Mouse (Mus musculus) hindbrain, embryonic 12.5 days (tissue): ENCODE data around the gene 9130230L23Rik. TPM values are rescaled to one million over a fixed set of nuclear protein-coding genes. Genes with fewer than 3 reads are reported as not detected.
"Not testable (repeated sequence)": the region's sequence is repeated elsewhere in the genome, so short reads cannot be mapped to it uniquely, and the experiment has no call there.

Experiments used
- ATAC-seq: fragments of 200-750 bp; cut with Nextera tagmentation; 2 replicates; pipeline ENCODE4 v1.8.0; 2017; ENCODE audit warnings: moderate TSS enrichment; ENCODE audit not compliant: low FRiP score
- H3K27ac ChIP-seq: fragments of 300-500 bp; sonication (generic); 2 replicates; pipeline ENCODE4 v1.5.1; 2016; ENCODE audit warnings: mild to moderate bottlenecking
- H3K27me3 ChIP-seq: fragments of 300-500 bp; sonication (generic); 2 replicates; pipeline ENCODE4 v1.6.1; 2016; ENCODE audit warnings: mild to moderate bottlenecking
- H3K36me3 ChIP-seq: fragments of 300-500 bp; sonication (generic); 2 replicates; pipeline ENCODE4 v1.6.1; 2016; ENCODE audit warnings: mild to moderate bottlenecking
- H3K4me1 ChIP-seq: fragments of 300-500 bp; sonication (generic); 2 replicates; pipeline ENCODE4 v1.6.1; 2016
- H3K4me2 ChIP-seq: fragments of 300-500 bp; sonication (generic); replicated peaks from 2 replicates; pipeline ENCODE4 v1.6.1; 2016; ENCODE audit warnings: mild to moderate bottlenecking
- H3K4me3 ChIP-seq: fragments of 300-500 bp; sonication (generic); 2 replicates; pipeline ENCODE4 v1.5.1; 2016; ENCODE audit warnings: mild to moderate bottlenecking
- H3K9ac ChIP-seq: fragments of 300-500 bp; sonication (generic); 2 replicates; pipeline ENCODE4 v1.6.1; 2016; ENCODE audit warnings: mild to moderate bottlenecking, moderate library complexity
- H3K9me3 ChIP-seq: fragments of 300-500 bp; sonication (generic); replicated peaks from 2 replicates; pipeline ENCODE4 v1.6.1; 2016; ENCODE audit warnings: mild to moderate bottlenecking
- WGBS: fragments of 180-500 bp; shearing (Covaris S2); methylation state at CpG from one replicate; pipeline ENCODE4 v1.1.7; 2016; 5-methylcytosine and 5-hydroxymethylcytosine counted together
- polyA plus RNA-seq: library from polyadenylated mRNA; unstranded; fragments of >200 nt; fragmentation: Nextera tagmentation; extraction: Ambion mirVana; gene quantifications from 2 replicates; pipeline ENCODE4 v1.2.1, GENCODE M21; 2016

9130230L23Rik gene
- polyA plus RNA-seq, 1 experiment from 2014 or later, result not detected

GRCm38 (mm10) chr5:66000074-66000473 is 4.0 kb downstream of the 9130230L23Rik start:
- no peak overlapping the region for H3K4me2 ChIP-seq
- H3K27ac ChIP-seq, result no peak overlapping the region
- H3K27me3 ChIP-seq, result no peaks in the 10 kb centered on the region
- no peak for ATAC-seq
- WGBS, result 75% methylated on average over 7 of the region's 7 CpGs
- H3K4me1 ChIP-seq, result no peaks in the 10 kb centered on the region
- no peaks in the 10 kb centered on the region for H3K9me3 ChIP-seq
- no peaks in the 10 kb centered on the region for H3K36me3 ChIP-seq
- H3K4me3 ChIP-seq, result no peak overlapping the region
- H3K9ac ChIP-seq, result no peak overlapping the region

DNA sequence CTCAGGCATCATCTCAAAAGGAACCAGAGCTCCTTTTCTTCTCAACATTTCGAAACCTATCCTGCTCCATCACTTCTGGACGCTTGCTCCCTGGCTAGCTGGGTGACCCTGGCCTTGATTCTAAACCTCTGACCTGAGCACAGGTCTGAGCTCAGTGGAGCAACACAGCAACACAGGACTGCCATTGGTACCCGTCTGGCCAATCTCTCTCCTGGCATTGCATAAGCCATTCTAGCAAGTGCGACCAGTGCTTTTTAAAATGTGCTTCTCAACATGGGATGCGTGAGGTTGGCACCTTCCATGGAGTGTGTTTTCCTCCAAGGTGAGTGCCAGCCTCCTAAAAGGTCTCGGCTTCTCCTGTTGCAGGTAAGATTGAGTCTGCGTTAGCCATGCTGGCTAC is 5.0 kb downstream of the 9130230L23Rik start:
- no peak for ATAC-seq
- H3K4me2 ChIP-seq, result no peak overlapping the region
- no peak overlapping the region for H3K9ac ChIP-seq
- no peak overlapping the region for H3K27ac ChIP-seq
- 93% methylated on average over 7 of the region's 7 CpGs for WGBS
- H3K4me3 ChIP-seq, result no peak overlapping the region
- H3K9me3 ChIP-seq, result no peaks in the 10 kb centered on the region
- no peaks in the 10 kb centered on the region for H3K36me3 ChIP-seq
- no peaks in the 10 kb centered on the region for H3K27me3 ChIP-seq
- no peaks in the 10 kb centered on the region for H3K4me1 ChIP-seq

DNA sequence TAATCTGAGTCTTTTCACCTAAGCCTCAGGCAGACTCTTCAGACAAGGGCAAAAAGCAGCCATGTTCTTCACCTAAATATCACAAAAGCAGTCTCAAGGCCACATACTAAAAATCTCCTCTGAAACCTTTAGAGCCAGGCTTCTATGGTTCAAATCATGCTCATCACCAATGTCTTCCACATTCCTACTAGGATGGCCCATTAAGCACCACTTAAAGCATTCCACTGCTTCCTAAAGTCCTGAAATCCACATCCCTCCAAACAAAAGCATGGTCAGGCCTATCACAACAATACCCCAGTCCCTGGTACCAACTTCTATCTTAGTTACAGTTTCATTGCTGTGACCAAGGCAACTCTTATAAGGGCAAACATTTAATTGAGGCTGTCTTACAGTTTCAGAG is 6.3 kb downstream of the 9130230L23Rik start:
- Histone ChIP-seq H3K9me3 (no peaks in the 10 kb centered on the region), H3K27ac (no peak overlapping the region), H3K36me3 (no peaks in the 10 kb centered on the region), H3K4me1 (no peaks in the 10 kb centered on the region), H3K4me3 (no peak overlapping the region), H3K27me3 (no peaks in the 10 kb centered on the region), H3K9ac (no peak overlapping the region), H3K4me2 (no peak overlapping the region)
- no peak for ATAC-seq

DNA sequence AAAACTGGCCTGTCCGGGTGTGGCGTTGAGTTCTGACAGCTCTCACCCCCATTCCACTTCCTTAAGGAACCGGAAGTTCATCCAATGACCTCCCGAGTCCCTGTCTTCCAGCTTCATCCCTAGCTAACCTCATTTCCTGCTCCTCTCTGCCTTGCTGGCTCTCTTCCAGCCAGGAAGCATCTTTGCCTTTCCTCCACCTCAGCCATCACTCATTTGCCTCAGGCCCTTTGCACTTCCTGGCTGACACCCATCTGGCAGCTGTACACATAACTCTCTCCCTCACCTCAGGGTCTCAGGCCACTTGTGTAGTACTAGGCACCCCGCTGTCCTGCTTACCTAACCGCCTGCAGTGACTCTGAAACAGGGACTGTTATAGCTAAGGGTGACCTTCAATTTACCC is 9.4 kb downstream of the 9130230L23Rik start:
- no peak for ATAC-seq
- Histone ChIP-seq H3K4me3 (no peak overlapping the region), H3K4me2 (no peak overlapping the region), H3K9me3 (no peaks in the 10 kb centered on the region), H3K9ac (no peak overlapping the region), H3K27me3 (no peaks in the 10 kb centered on the region), H3K36me3 (no peaks in the 10 kb centered on the region), H3K4me1 (no peaks in the 10 kb centered on the region), H3K27ac (no peak overlapping the region)
- WGBS, result 73% methylated on average over 6 of the region's 6 CpGs

GRCm38 (mm10) chr5:65991191-65991590 is 12.9 kb downstream of the 9130230L23Rik start:
- Histone ChIP-seq H3K4me1 (no peaks in the 10 kb centered on the region), H3K36me3 (no peaks in the 10 kb centered on the region), H3K27me3 (no peaks in the 10 kb centered on the region), H3K9me3 (no peaks in the 10 kb centered on the region), H3K4me3 (no peak overlapping the region), H3K4me2 (no peak overlapping the region), H3K27ac (no peak overlapping the region), H3K9ac (no peak overlapping the region)
- no peak for ATAC-seq
- 90% methylated on average over 2 of the region's 2 CpGs for WGBS

DNA sequence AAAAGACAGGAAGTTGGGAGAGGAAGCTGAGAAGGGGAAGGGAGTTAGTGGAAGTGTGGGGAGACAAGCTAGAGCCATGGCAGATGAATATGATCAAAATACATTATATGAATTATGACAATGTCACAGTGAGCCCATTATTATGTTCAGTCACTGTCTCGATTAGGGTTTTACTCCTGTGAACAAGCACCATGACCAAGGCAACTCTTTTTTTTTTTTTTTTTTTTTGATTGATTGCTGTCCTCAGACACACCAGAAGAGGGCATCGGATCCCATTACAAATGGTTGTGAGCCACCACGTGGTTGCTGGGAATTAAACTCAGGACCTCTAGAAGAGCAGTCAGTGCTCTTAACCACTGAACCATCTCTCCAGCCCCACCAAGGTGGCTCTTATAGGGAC is 17.1 kb downstream of the 9130230L23Rik start:
- H3K9me3 ChIP-seq, H3K27ac ChIP-seq, ATAC-seq, H3K4me3 ChIP-seq, H3K4me2 ChIP-seq, H3K27me3 ChIP-seq, H3K9ac ChIP-seq, H3K36me3 ChIP-seq, H3K4me1 ChIP-seq: not testable (repeated sequence)
- 74% methylated on average over 3 of the region's 3 CpGs for whole genome bisulfite sequencing

DNA sequence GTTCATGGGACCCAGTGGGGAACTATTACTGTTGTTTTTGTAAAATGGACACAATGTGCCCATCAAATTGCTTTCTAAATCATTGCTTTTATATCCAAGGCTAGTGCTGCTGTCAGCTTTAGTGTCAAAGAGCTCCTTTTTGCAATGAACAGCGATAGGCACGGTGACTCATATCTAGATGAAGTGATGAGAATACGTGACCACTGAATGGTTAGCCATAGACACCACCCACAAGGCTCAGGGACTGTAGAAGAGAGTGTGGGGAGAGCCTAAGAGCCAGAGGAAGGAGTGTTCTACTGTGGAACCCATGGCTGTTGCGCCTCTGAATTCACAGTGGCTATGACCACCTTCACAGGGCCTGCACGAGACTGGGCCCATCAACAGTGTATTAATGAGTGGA is 17.7 kb downstream of the 9130230L23Rik start:
- 90% methylated on average over 5 of the region's 5 CpGs for WGBS
- no peaks in the 10 kb centered on the region for H3K36me3 ChIP-seq
- H3K4me1 ChIP-seq, result no peaks in the 10 kb centered on the region
- no peak overlapping the region for H3K4me2 ChIP-seq
- no peaks in the 10 kb centered on the region for H3K27me3 ChIP-seq
- no peak overlapping the region for H3K27ac ChIP-seq
- no peak overlapping the region for H3K9ac ChIP-seq
- ATAC-seq, result no peak
- H3K4me3 ChIP-seq, result no peak overlapping the region
- no peaks in the 10 kb centered on the region for H3K9me3 ChIP-seq

GRCm38 (mm10) chr5:65975731-65976130 is 28.4 kb downstream of the 9130230L23Rik start:
- no peak for ATAC-seq
- no peaks in the 10 kb centered on the region for H3K9me3 ChIP-seq
- no peak overlapping the region for H3K27ac ChIP-seq
- no peak overlapping the region for H3K4me3 ChIP-seq
- H3K27me3 ChIP-seq, result no peaks in the 10 kb centered on the region
- H3K4me1 ChIP-seq, result no peaks in the 10 kb centered on the region
- H3K4me2 ChIP-seq, result no peak overlapping the region
- H3K36me3 ChIP-seq, result no peaks in the 10 kb centered on the region
- no peak overlapping the region for H3K9ac ChIP-seq
- WGBS, result 92% methylated on average over 12 of the region's 13 CpGs

- H3K4me1 ChIP-seq, result no peaks in the 10 kb centered on the region
- ATAC-seq, result no peak
- no peak overlapping the region for H3K4me3 ChIP-seq
- H3K9me3 ChIP-seq, result no peaks in the 10 kb centered on the region
- H3K36me3 ChIP-seq, result no peaks in the 10 kb centered on the region
- H3K27me3 ChIP-seq, result no peaks in the 10 kb centered on the region
- whole genome bisulfite sequencing, result 78% methylated on average over 2 of the region's 2 CpGs
- H3K9ac ChIP-seq, result no peak overlapping the region
- no peak overlapping the region for H3K4me2 ChIP-seq
- H3K27ac ChIP-seq, result no peak overlapping the region
These were observed 30.9 kb downstream of the 9130230L23Rik start for GRCm38 (mm10) chr5:65973189-65973588.

- H3K9me3 ChIP-seq, result no peaks in the 10 kb centered on the region
- H3K4me2 ChIP-seq, result no peak overlapping the region
- H3K36me3 ChIP-seq, result no peaks in the 10 kb centered on the region
- no peak overlapping the region for H3K9ac ChIP-seq
- H3K27ac ChIP-seq, result no peak overlapping the region
- H3K4me3 ChIP-seq, result no peak overlapping the region
- WGBS, result 90% methylated on average over 3 of the region's 3 CpGs
- ATAC-seq, result no peak
- no peaks in the 10 kb centered on the region for H3K27me3 ChIP-seq
- no peaks in the 10 kb centered on the region for H3K4me1 ChIP-seq
These were observed 36.1 kb downstream of the 9130230L23Rik start for GRCm38 (mm10) chr5:65968004-65968403.

DNA sequence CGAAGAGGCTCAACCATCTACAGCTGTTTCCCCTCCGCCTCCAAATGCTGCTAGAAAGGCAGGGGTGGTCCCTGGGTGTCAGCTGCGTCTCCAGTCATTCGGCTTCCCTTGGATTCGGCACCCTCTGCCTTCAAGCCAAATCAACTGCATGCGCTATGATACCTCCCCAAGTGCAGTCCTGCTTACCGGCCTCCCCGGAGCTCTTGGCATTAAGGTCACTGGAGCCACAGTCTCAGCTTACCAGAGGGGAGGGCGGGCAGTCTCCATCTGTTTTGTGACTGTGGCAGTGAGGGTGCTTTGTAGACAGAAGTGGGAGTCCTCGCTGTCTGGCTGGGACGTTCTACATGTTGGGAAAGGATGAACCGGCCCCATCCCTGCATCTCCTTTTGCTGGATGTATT is 37.0 kb downstream of the 9130230L23Rik start:
- no peak overlapping the region for H3K4me3 ChIP-seq
- WGBS, result 62% methylated on average over 12 of the region's 12 CpGs
- no peak overlapping the region for H3K4me2 ChIP-seq
- H3K9ac ChIP-seq, result no peak overlapping the region
- no peak overlapping the region for H3K27ac ChIP-seq
- no peaks in the 10 kb centered on the region for H3K27me3 ChIP-seq
- no peaks in the 10 kb centered on the region for H3K9me3 ChIP-seq
- ATAC-seq, result no peak
- no peaks in the 10 kb centered on the region for H3K4me1 ChIP-seq
- H3K36me3 ChIP-seq, result no peaks in the 10 kb centered on the region

- Histone ChIP-seq H3K27ac (no peak overlapping the region), H3K9me3 (no peaks in the 10 kb centered on the region), H3K4me3 (no peak overlapping the region), H3K9ac (no peak overlapping the region), H3K4me2 (no peak overlapping the region), H3K36me3 (no peaks in the 10 kb centered on the region), H3K4me1 (no peaks in the 10 kb centered on the region), H3K27me3 (no peaks in the 10 kb centered on the region)
- no peak for ATAC-seq
- 69% methylated on average over 7 of the region's 7 CpGs for WGBS
These were observed 38.3 kb downstream of the 9130230L23Rik start for GRCm38 (mm10) chr5:65965771-65966279.

DNA sequence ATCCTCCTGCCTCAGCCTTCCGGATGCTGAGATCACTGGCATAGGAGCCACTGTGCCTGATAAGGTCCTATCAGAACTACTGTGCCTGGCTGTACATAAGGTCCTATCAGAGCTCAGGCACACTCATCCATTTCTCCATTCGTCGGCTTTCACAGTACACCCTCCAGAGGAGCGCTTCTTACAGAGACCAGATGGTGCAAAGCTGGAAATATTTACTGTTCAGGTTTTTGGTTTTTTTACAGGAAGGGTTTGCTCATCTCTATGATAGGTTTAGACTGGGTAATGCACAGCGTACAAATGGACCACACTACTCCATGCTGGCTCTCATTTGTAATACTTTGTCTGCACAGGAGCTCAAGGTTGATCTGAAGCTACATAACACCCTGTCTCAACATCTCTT is 40.8 kb downstream of the 9130230L23Rik start:
- ATAC-seq, result no peak
- Histone ChIP-seq H3K27me3 (no peaks in the 10 kb centered on the region), H3K27ac (no peak overlapping the region), H3K4me3 (no peak overlapping the region), H3K36me3 (no peaks in the 10 kb centered on the region), H3K9ac (no peak overlapping the region), H3K4me2 (no peak overlapping the region), H3K9me3 (0 out of 2 replicates have a peak, but pooled peaks cover 3% of the 10 kb centered on the region), H3K4me1 (no peaks in the 10 kb centered on the region)
- WGBS, result 87% methylated on average over 5 of the region's 5 CpGs
